Mouse (Mus musculus): ENCODE measurements around the gene Lrba.

- no peak for TF ChIP-seq EP300 (optimal IDR thresholded peaks at IDR 0.05)
- TF ChIP-seq CTCF (IDR thresholded peaks at IDR 0.05; ENCODE audit: low read depth) = no peak
Observed at GRCm38 (mm10) chr3:86500586-86500985, 276.1 kb downstream of the Lrba start.
